Mouse (Mus musculus): Measurements from ENCODE around the gene Aacs. TPM values are rescaled to one million over a fixed set of nuclear protein-coding genes. Genes with fewer than 3 reads are reported as not detected.

Aacs gene
- polyA plus RNA-seq, 1 experiment, result 55.1 TPM

GRCm38 (mm10) chr5:125443915-125444314 lies 31.7 kb upstream of the Aacs start:
- TF ChIP-seq FLI1 (IDR thresholded peaks at IDR 0.05; ENCODE audit: low read length) (no peak), GATA1 (IDR thresholded peaks at IDR 0.05; ENCODE audit: borderline replicate concordance, low read length) (no peak)
- peak overlapping the region; percentile 14 for H3K4me3 ChIP-seq (replicated peaks)
- H3K4me1 ChIP-seq, result peaks cover 78% of the 10 kb centered on the region
- H3K27me3 ChIP-seq (replicated peaks), result no peaks in the 10 kb centered on the region
- H3K36me3 ChIP-seq (replicated peaks; ENCODE audit: low read length), result peaks cover 14% of the 10 kb centered on the region
- no peaks in the 10 kb centered on the region for H3K9me3 ChIP-seq

GRCm38 (mm10) chr5:125444554-125444953 lies 31.1 kb upstream of the Aacs start:
- peaks cover 82% of the 10 kb centered on the region for H3K4me1 ChIP-seq
- H3K36me3 ChIP-seq (replicated peaks; ENCODE audit: low read length), result peaks cover 15% of the 10 kb centered on the region
- H3K27me3 ChIP-seq (replicated peaks), result no peaks in the 10 kb centered on the region
- no peaks in the 10 kb centered on the region for H3K9me3 ChIP-seq
- TF ChIP-seq FLI1 (IDR thresholded peaks at IDR 0.05; ENCODE audit: low read length), result no peak
- no peak for TF ChIP-seq GATA1 (IDR thresholded peaks at IDR 0.05; ENCODE audit: borderline replicate concordance, low read length)
- H3K4me3 ChIP-seq (replicated peaks), result no peak overlapping the region

GRCm38 (mm10) chr5:125446344-125446743 lies 29.3 kb upstream of the Aacs start:
- peaks cover 18% of the 10 kb centered on the region for H3K36me3 ChIP-seq (replicated peaks; ENCODE audit: low read length)
- TF ChIP-seq FLI1 (IDR thresholded peaks at IDR 0.05; ENCODE audit: low read length) (no peak), GATA1 (IDR thresholded peaks at IDR 0.05; ENCODE audit: borderline replicate concordance, low read length) (no peak)
- no peak overlapping the region for H3K4me3 ChIP-seq (replicated peaks)
- peaks cover 92% of the 10 kb centered on the region for H3K4me1 ChIP-seq
- H3K27me3 ChIP-seq (replicated peaks), result no peaks in the 10 kb centered on the region
- no peaks in the 10 kb centered on the region for H3K9me3 ChIP-seq

GRCm38 (mm10) chr5:125448026-125448425 lies 27.6 kb upstream of the Aacs start:
- Histone ChIP-seq H3K36me3 (replicated peaks; ENCODE audit: low read length) (peaks cover 35% of the 10 kb centered on the region), H3K9me3 (no peaks in the 10 kb centered on the region), H3K4me1 (peaks cover 91% of the 10 kb centered on the region), H3K4me3 (replicated peaks) (no peak overlapping the region), H3K27me3 (replicated peaks) (no peaks in the 10 kb centered on the region)
- TF ChIP-seq FLI1 (IDR thresholded peaks at IDR 0.05; ENCODE audit: low read length), result no peak
- no peak for TF ChIP-seq GATA1 (IDR thresholded peaks at IDR 0.05; ENCODE audit: borderline replicate concordance, low read length)

GRCm38 (mm10) chr5:125448631-125449030 lies 27.0 kb upstream of the Aacs start:
- Histone ChIP-seq H3K9me3 (no peaks in the 10 kb centered on the region), H3K36me3 (replicated peaks; ENCODE audit: low read length) (peaks cover 38% of the 10 kb centered on the region), H3K4me1 (peaks cover 85% of the 10 kb centered on the region), H3K27me3 (replicated peaks) (no peaks in the 10 kb centered on the region), H3K4me3 (replicated peaks) (no peak overlapping the region)
- TF ChIP-seq FLI1 (IDR thresholded peaks at IDR 0.05; ENCODE audit: low read length) (no peak), GATA1 (IDR thresholded peaks at IDR 0.05; ENCODE audit: borderline replicate concordance, low read length) (no peak)

GRCm38 (mm10) chr5:125449306-125449705 lies 26.3 kb upstream of the Aacs start:
- Histone ChIP-seq H3K4me1 (peaks cover 80% of the 10 kb centered on the region), H3K27me3 (replicated peaks) (no peaks in the 10 kb centered on the region), H3K9me3 (no peaks in the 10 kb centered on the region), H3K4me3 (replicated peaks) (peak overlapping the region; percentile 30), H3K36me3 (replicated peaks; ENCODE audit: low read length) (peaks cover 43% of the 10 kb centered on the region)
- TF ChIP-seq GATA1 (IDR thresholded peaks at IDR 0.05; ENCODE audit: borderline replicate concordance, low read length), result no peak
- TF ChIP-seq FLI1 (IDR thresholded peaks at IDR 0.05; ENCODE audit: low read length), result no peak

- H3K27me3 ChIP-seq (replicated peaks), result no peaks in the 10 kb centered on the region
- peaks cover 56% of the 10 kb centered on the region for H3K4me1 ChIP-seq
- H3K4me3 ChIP-seq (replicated peaks), result no peak overlapping the region
- TF ChIP-seq FLI1 (IDR thresholded peaks at IDR 0.05; ENCODE audit: low read length) (no peak), GATA1 (IDR thresholded peaks at IDR 0.05; ENCODE audit: borderline replicate concordance, low read length) (no peak)
- H3K36me3 ChIP-seq (replicated peaks; ENCODE audit: low read length), result peaks cover 56% of the 10 kb centered on the region
- H3K9me3 ChIP-seq, result no peaks in the 10 kb centered on the region
Measured at GRCm38 (mm10) chr5:125452573-125452972, 23.0 kb upstream of the Aacs start.

GRCm38 (mm10) chr5:125456100-125456499 lies 19.5 kb upstream of the Aacs start:
- no peak for TF ChIP-seq FLI1 (IDR thresholded peaks at IDR 0.05; ENCODE audit: low read length)
- TF ChIP-seq GATA1 (IDR thresholded peaks at IDR 0.05; ENCODE audit: borderline replicate concordance, low read length), result no peak
- Histone ChIP-seq H3K4me1 (peaks cover 36% of the 10 kb centered on the region), H3K36me3 (replicated peaks; ENCODE audit: low read length) (peaks cover 65% of the 10 kb centered on the region)

GRCm38 (mm10) chr5:125457538-125457937 lies 18.1 kb upstream of the Aacs start:
- Histone ChIP-seq H3K4me3 (replicated peaks) (no peak overlapping the region), H3K4me1 (peaks cover 36% of the 10 kb centered on the region), H3K9me3 (no peaks in the 10 kb centered on the region), H3K36me3 (replicated peaks; ENCODE audit: low read length) (peaks cover 52% of the 10 kb centered on the region), H3K27me3 (replicated peaks) (no peaks in the 10 kb centered on the region)
- TF ChIP-seq GATA1 (IDR thresholded peaks at IDR 0.05; ENCODE audit: borderline replicate concordance, low read length) (no peak), FLI1 (IDR thresholded peaks at IDR 0.05; ENCODE audit: low read length) (no peak)

More at GRCm38 (mm10) chr5:125456100-125456499, 19.5 kb upstream of the Aacs start:
- no peaks in the 10 kb centered on the region for H3K9me3 ChIP-seq
- no peak overlapping the region for H3K4me3 ChIP-seq (replicated peaks)
- no peaks in the 10 kb centered on the region for H3K27me3 ChIP-seq (replicated peaks)

- no peak for TF ChIP-seq FLI1 (IDR thresholded peaks at IDR 0.05; ENCODE audit: low read length)
- no peak for TF ChIP-seq GATA1 (IDR thresholded peaks at IDR 0.05; ENCODE audit: borderline replicate concordance, low read length)
- Histone ChIP-seq H3K4me1 (peaks cover 58% of the 10 kb centered on the region), H3K9me3 (no peaks in the 10 kb centered on the region), H3K27me3 (replicated peaks) (no peaks in the 10 kb centered on the region), H3K4me3 (replicated peaks) (no peak overlapping the region), H3K36me3 (replicated peaks; ENCODE audit: low read length) (peaks cover 23% of the 10 kb centered on the region)
Measured at GRCm38 (mm10) chr5:125460574-125460973, 15.0 kb upstream of the Aacs start.
